Mouse (Mus musculus): ENCODE data around the gene Rps15. TPM values are rescaled to one million over a fixed set of nuclear protein-coding genes. Genes with fewer than 3 reads are reported as not detected.

Gene Rps15
- total RNA-seq, 2 experiments from 2014 or later, result 703 to 732 TPM

DNA sequence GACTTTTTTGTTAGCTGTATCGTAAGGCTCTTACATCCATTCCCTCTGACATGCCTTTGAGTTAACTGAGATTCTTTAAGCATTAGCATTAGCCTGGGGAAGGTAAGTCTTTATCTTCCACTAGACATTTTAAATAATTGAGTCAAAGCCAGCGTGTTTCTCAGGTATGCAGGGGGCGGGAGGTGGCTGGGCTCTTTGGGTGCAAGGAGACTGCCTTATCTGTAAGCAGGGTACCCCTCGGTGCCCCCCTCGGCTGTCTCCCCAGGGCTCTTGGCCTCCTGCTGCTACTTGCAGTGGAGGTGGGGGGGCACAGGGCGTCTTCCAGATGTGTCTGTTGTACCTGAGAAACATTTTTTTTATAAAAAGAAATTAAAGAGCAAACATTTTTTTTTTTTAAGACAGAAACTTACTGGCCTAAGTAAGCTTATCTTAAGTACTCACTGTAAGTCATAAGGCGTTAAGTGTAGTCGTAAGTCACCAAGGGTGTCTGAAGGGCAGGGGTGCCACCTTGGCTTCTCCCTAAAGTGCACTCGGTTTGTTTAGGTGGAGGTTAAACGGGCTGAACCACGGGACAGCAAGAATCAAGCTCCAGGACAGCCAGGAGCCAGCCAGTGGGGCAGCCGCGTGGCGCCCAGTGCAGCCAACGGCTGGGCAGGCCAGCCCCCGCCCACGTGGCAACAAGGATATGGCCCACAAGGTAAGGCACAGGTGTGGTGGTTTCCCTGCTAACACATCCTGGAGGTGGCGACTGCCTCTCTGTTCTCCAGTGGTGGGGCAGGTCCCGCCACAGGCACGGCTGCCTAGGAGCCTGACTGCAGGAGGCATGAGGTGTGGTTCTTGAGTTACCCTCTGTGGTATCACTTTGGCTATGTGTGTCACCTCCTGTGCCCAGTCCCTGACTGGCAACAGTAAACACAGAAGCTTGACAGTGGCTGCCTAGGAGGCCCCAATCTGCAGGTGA, 9.5 kb upstream of the Rps15 start:
- no peak for DNase-seq (ENCODE audit: low spot score)
- intact Hi-C loops (cut with DNase I), result no loop called here

DNA sequence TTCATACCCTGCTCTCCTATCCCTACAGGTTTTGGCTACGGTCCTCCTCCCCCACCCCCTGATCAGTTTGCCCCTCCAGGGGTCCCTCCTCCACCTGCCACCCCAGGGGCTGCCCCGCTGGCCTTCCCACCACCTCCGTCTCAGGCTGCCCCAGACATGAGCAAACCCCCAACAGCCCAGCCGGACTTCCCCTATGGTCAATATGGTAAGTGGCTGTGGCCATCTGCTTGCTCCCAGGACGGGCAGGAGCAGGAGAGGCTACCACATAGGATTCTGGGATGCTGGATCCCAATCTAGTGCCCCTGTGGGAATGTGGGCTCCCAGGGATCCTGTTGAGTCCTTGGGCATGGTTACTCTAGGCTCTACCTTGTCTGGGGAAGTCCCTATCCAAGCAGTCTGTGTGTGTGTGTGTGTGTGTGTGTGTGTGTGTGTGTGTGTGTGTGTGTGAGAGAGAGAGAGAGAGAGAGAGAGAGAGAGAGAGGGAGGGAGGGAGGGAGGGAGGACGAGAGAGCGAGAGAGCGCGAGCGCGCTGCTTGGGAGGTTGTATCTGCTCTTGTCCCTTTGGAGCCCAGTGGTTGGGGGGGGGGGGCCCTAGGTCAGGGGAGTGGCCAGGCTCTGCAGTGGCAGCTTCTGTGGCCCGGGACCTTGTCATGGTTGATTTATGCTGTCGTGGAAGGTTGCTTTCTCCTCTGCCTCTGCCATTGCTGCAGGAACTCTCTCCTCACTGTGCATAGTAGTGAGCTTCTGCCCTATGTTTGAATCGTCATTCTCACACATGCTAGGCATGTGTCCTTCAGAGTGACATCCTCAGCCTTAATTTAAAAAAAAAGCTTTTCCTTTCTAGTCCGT, 6.8 kb upstream of the Rps15 start:
- intact Hi-C loops (cut with DNase I), result no loop called here
- no peak for DNase-seq (ENCODE audit: low spot score)

DNA sequence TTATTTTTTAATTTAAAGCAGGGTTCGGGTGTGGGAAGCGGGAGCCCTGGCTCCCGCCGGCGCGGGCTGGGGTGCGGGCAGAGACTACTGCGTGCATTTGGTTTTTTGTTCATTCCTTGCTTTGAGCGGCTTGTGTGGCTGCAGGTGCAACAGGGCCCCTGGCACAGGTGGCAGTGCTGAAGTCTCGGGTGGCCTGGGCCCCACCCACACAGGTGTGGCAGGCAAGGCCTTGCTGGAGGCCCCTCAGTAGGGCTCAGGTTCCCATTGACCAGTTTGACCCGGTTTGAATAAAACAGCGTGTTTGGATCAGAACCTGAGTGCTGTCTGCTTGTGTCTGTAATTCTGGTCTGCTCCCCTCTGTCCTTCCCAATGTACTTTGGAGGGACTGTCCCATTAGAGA, 4.2 kb upstream of the Rps15 start:
- intact Hi-C loops (cut with DNase I), result no loop called here
- DNase-seq (ENCODE audit: low spot score), result no peak

DNA sequence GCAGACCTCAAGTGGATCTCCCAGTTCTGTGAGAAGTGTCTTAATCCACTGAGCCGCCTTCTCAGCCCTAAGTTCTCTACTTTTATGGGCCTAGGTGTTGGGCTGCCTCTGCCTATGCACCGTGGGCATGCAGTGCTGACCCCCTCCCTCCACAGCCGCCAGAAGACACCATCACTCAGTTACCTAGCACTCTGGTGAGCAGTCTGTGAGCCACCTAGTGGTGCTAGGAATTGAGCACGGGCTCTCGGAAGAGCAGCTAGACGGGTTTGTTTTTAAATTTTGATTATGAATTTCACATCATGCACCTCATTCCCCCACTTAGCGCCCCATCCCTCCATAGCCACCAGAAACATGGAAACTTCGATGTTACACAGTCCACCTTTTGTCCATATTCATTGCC, 3.6 kb upstream of the Rps15 start:
- DNase-seq (ENCODE audit: low spot score), result no peak
- intact Hi-C loops (cut with DNase I), result no loop called here

DNA sequence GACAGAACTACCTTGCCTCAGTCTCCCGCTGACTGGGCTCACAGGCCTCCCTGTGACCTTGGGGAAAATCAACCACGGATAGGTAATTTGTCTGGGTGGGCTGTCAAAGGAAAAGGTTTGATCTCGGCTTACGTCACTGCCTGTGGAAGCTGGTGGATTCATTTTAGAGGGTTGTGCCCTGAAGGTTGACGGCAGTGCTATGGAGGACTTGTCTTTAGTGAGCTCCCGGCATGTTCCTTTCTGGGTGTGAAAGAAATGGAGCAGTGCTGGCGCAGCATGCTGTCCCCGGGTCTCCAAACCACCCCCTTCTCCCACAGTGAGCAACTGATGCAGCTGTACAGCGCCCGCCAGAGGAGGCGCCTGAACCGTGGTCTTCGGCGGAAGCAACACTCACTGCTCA, 1.1 kb downstream of the Rps15 start:
- no peak for DNase-seq (ENCODE audit: low spot score)
- intact Hi-C loops (cut with DNase I), result no loop called here

DNA sequence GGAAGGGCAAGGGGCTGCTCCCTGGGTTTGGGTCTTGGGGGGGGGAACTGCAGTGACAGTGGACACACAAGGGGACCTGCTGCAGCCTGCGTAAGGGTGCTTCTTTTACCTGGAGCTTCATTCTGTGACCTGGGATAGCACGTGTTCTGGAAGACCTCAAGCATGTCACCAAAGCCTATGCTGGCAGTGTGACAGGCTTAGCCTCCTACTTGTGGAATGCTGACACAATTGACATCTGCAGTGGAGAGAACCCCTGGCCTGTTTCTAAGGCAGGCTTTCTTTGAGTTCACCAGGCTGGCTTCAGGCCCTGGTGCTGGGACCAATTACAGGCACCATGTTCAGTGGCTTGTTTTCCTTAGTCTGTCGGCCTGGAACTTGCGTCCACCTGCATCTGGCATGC, 2.1 kb downstream of the Rps15 start:
- intact Hi-C loops (cut with DNase I), result loop anchor here (2.0 kb wide), 1 partner anchor 54 kb away; the partner anchor contains the start of gene Adamtsl5
- DNase-seq (ENCODE audit: low spot score), result no peak

DNA sequence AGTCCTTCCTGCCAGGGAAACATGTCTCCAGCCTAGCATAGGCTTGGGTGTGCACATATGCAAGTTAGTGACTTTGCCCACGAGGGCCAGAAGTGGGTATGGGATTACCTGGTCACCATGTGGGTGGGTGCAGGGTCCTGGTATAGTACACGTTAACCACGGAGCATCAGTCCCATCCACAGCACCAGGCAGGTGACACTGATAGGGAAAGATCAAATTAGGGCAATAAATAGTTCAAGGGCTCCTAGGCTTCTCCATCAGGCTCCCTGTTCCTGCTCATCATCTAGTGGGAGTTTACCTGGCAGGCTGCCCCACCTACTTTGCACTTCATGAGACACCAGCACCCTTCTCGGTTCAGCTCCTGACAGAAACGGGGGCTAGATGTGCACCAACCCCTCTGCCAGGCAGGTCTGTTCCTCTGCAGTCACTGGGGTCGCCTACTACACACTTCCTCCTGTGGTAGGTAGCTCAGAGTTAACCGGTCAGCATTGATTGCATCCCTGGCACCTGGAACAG, 2.6 kb downstream of the Rps15 start:
- DNase-seq (ENCODE audit: low spot score), result no peak
- intact Hi-C loops (cut with DNase I), result loop anchor here (1.0 to 2.0 kb wide), 2 partner anchors 54 to 79 kb away; partner anchors contain the start of gene Adamtsl5

DNA sequence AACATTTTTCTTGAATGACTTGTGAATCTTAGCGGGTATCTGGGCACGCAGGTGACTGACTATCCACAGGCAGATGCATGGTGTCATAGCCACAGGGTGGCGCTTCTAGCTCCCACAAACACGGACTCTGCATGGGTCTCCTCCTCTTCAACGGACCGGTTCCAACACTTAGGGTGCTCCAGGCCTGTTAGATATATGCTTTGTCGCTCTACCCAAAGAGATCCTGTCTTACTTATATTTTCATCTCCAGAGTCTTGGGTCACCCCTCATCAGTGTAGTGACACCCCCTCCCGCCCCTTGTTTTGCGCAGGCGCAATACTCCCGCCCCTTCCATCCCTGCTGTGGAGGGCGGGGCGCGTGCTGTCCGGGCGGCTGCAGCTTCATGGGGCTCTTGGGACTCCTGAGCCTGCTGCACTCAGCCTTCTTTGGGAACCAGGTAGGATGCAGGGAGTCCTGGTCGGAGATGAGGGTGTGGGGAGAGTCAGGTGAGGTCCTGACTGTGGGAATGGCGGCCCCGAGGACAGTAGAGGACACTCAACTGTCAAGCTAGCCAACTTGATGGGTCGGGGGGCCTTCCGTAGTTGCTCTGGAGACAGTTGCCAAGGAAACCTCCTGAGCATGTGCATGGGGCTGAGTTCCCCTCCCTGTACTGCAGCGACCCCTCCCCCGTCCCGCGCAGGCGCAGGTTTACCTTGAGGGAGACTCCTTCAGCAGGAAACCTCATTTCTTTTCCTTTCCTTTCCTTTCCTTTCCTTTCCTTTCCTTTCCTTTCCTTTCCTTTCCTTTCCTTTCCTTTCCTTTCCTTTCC, 3.6 kb downstream of the Rps15 start, which contains the start of gene Apc2:
Gene Apc2 (plus strand): TSS at position 360 of the 808 bp plus-strand sequence.
- intact Hi-C loops (cut with DNase I), result loop anchor here (1.0 to 2.0 kb wide), 2 partner anchors 53 to 78 kb away; partner anchors contain the start of gene Adamtsl5

DNA sequence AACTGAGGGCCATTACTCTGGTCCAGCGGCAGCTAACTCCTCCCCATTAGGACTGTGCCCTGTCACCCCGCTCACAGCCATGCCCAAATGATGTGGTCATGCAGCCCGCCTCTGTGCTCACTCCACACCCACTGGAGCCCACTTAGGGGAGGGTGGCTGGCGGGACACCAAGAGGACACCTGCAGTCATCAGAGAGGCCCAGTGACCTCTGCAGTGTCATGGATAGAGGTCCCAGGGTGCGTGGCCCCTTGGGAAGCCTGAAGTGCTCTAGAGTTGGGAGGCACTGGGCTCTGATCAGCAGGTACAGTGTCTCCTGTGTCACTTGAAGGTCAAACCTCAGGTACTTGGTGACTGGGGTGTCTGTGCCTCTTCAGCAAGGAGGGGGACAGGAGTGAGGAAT, 4.6 kb downstream of the Rps15 start:
- intact Hi-C loops (cut with DNase I), result no loop called here
- DNase-seq (ENCODE audit: low spot score), result no peak

More for the DNA sequence above, 3.6 kb downstream of the Rps15 start, which contains the start of gene Apc2:
- DNase-seq (ENCODE audit: low spot score), result peak; percentile 60

DNA sequence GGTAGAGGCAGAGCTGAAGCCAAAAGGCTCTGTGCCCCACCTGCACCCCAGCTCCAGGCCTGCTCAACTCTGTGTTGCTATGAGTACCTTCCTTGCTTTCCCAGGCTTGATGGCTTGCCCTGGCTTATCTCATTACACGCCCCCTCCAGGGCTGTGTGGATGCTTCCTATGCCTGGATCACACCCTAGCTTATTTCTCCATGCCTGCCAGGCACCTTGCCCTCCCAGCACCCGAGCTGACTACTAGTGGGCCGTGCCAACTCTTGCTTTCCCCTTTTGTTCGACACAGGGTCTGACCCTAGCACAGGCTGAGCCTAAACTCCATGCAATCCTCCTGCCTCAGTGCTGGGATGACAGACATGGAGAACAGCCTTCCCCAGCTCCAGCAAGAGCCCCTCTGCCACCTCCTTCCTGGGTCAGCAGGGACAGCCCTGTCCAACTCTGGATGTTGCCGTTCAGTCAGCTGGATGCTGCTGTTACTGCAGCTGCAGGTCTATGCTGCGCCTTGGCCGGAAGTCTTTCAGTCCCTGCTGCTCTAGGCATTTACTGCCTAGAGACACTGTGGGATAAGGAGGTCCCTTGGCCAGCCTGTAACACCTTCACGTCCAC, 5.4 kb downstream of the Rps15 start:
- intact Hi-C loops (cut with DNase I), result no loop called here
- DNase-seq (ENCODE audit: low spot score), result no peak

DNA sequence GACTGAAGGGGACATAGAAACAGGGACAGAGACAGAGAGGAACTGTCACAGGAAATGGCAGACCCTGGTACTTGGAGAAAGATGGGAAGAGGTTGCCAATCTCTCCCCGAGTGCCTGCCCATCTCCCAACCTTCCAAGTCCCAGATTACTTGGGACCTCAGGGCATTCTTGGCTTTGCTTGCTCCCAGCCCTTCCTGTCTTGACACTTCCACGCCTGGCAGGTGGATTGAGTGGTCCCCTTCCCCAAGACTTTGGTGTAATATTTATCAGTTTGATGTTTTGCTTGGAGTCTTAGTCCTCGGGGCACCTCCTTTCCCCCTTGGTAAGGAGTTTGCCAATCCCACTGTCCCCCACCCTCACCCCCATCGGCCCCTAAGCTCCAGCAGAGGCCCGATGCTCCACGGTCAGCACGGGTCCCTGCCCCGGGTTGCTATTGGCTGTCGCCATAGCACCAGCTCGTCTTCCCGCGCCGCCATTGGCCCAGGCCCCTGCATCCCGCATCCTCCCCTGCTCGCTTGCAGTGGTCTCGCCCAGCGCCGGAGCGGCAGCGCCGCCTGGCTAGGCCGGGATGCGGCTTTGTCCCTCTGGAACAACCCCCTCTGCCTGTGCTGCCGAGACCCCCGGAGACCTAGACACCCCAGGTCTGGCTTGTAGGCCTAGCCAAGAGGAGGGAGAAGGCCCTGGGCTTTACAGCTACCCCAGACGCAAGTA, 6.5 kb downstream of the Rps15 start:
- intact Hi-C loops (cut with DNase I), result no loop called here
- no peak for DNase-seq (ENCODE audit: low spot score)

DNA sequence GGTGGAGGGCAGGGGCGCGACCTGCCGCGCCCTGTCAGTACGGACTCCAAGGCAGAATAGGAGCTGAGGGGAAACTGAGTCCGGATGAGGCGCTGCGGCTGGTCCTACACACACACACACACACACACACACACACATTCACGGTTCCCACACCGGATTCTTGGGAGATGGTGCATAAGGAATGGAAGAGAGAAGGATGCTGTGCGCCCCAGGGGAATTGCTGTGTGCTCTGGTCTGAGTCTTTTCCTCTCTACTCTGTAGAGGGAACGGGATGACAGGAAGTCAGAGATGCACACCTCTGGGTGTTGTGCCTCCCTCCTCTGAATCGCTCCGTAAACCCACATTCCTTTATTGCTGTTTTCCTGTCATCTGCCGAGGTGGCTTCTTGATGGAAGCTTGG, 7.0 kb downstream of the Rps15 start:
- DNase-seq (ENCODE audit: low spot score), result no peak
- intact Hi-C loops (cut with DNase I), result no loop called here

DNA sequence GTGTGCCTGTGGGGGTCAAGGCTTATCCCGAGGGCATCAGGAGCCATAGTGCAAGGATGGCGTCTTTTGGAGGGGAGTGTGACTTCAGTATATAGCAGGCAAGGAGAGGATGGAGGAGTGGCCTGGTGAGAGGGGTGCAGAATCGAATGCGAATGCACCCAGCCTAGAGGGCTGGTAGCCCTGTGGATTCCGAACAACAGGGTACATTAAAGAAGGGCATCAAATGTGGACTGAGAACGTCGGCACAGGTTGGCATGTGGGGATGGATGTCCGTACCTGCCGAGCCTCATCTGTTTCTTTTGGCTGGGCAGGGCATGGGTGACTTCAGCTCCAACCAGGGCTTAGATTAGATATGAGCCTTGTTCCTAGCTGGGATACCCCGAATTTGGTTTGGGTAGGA, 7.6 kb downstream of the Rps15 start:
- DNase-seq (ENCODE audit: low spot score), result no peak
- intact Hi-C loops (cut with DNase I), result no loop called here

DNA sequence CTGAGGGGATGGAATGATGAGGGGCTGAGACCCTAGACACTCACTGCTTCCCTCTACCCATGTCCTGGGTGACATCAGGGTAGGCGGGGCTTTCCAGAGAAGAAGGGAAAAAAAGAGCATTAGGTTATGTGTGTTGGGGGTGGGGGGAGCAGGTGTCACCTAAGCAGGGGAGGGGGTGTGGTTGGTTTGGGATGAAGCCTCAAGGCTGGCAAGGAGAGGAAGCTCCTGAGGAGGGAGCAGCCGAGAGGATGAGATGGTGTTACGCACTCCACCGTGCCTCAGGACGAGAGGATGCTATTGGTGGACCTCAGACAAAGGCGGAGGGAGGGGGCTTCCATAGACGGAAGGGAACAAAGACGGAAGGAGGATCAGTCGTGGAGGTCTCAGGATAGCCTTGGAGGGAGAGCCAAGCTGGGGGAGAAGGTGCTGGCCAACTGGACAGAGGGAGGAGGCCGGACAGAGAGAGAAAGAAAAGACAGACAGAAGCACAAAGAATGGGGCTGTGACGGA, 8.5 kb downstream of the Rps15 start:
- intact Hi-C loops (cut with DNase I), result no loop called here
- no peak for DNase-seq (ENCODE audit: low spot score)

DNA sequence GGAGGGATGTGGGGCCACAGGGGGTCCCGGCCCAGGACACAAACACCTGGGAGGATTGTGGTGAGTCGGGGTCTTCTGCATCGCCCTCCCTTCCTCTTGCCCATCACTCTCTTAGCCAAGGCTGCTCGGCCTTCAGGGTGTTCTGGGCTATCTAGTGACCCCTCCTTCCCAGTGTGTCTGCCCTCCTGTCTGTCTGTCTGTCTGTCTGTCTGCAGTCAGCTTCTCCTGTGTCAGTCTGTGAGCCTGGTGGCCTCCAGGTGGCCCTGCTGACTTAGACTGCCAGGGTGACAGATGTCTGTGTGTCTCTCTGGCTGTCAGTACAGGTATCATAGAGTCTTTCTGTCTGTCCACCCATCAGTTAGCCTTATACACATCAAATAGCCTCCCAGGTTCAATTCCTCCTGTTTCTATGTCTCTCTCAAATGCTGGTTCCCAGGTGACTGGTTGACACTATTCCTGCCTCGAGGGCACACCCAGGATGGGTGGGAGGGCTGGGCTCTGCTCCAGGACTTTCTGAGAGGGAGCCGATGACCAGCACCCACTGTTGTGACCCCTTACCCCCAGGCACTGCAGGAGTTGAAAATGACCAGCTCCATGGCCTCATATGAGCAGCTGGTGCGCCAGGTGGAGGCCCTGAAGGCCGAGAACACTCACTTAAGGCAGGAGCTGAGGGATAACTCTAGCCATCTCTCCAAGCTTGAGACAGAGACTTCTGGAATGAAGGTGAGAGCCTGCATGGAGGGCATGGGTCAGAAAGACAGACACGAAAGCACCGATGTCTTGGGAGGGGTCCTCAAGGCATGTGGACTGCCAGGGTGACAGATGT, 9.2 kb downstream of the Rps15 start:
- intact Hi-C loops (cut with DNase I), result no loop called here
- no peak for DNase-seq (ENCODE audit: low spot score)

DNA sequence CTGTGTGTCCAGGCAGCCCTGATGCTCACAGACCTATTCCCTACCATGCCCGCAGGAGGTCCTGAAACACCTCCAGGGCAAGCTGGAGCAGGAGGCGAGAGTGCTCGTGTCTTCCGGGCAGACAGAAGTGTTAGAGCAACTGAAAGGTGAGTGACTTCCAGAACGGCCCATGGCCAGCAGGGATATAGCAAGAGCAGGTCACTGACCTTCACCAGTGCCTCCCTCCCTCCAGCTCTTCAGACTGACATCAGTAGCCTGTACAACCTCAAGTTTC, 9.8 kb downstream of the Rps15 start:
- no peak for DNase-seq (ENCODE audit: low spot score)
- intact Hi-C loops (cut with DNase I), result no loop called here

DNA sequence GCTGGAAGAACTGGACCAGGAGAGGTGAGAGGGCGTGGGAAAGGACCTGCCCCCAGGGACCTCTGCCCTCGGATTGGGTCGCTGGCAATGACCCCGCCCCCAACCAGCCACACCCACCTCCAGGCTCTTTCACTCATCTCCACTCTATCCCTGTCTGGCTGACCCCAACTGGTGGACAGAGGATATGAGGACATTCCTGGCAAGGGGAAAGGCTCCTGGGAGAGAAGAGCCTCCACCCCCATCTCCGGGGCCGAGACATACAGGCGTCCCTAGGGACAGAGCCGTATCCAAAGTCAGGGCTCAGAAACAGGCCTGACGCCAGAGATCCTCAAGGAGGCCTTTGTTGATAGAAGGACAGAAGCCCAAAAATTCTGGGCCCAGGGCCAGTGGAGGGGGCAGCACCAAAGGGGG, 10.2 kb downstream of the Rps15 start:
- intact Hi-C loops (cut with DNase I), result no loop called here
- DNase-seq (ENCODE audit: low spot score), result peak; percentile 83

DNA sequence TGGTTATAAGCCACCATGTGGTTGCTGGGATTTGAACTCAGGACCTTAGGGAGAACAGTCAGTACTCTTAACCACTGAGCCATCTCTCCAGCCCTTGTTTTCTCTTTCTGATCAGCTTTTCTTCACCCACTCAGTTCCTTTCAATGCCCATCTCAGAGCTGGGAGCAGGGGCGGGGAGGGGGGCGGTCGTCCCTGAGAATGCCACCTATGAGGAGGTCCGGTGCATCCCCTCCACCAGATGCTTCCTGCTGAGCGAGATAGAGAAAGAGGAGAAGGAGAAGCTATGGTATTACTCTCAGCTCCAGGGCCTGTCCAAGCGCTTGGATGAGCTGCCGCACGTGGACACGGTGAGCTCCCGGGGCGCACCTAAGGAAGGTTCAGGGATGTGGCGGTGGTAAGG, 12.2 kb downstream of the Rps15 start:
- intact Hi-C loops (cut with DNase I), result no loop called here
- DNase-seq (ENCODE audit: low spot score), result no peak

Data from heart, postnatal 25 days (tissue).